Mouse (Mus musculus) midbrain, embryonic 16.5 days (tissue): Measurements from ENCODE around the gene Rplp2. TPM values are rescaled to one million over a fixed set of nuclear protein-coding genes. Genes with fewer than 3 reads are reported as not detected.
"Not testable (repeated sequence)": the region's sequence is repeated elsewhere in the genome, so short reads cannot be mapped to it uniquely, and the experiment has no call there.

ENCODE experiments used
- ATAC-seq: fragments of 200-750 bp; cut with Nextera tagmentation; 2 replicates; pipeline ENCODE4 v1.8.0; 2017; ENCODE audit warnings: moderate TSS enrichment
- H3K27ac ChIP-seq: fragments of 300-500 bp; sonication (generic); 2 replicates; pipeline ENCODE4 v1.5.1; 2014; ENCODE audit warnings: mild to moderate bottlenecking, low read length, mixed read lengths
- H3K27me3 ChIP-seq: fragments of 300-500 bp; sonication (generic); 2 replicates; pipeline ENCODE4 v1.6.1; 2014; ENCODE audit warnings: low read depth, low read length, mixed read lengths; ENCODE audit not compliant: control insufficient read depth, insufficient read depth
- H3K36me3 ChIP-seq: fragments of 300-500 bp; sonication (generic); 2 replicates; pipeline ENCODE4 v1.6.1; 2014; ENCODE audit warnings: mild to moderate bottlenecking, low read length, moderate library complexity, mixed read lengths; ENCODE audit not compliant: control insufficient read depth, insufficient read depth
- H3K4me1 ChIP-seq: fragments of 300-500 bp; sonication (generic); 2 replicates; pipeline ENCODE4 v1.6.1; 2014; ENCODE audit warnings: mild to moderate bottlenecking, low read length, mixed read lengths; ENCODE audit not compliant: control insufficient read depth, insufficient read depth
- H3K4me2 ChIP-seq: fragments of 300-500 bp; sonication (generic); 2 replicates; pipeline ENCODE4 v1.6.1; 2014; ENCODE audit warnings: mild to moderate bottlenecking, low read length, mixed read lengths
- H3K4me3 ChIP-seq: fragments of 300-500 bp; sonication (generic); 2 replicates; pipeline ENCODE4 v1.5.1; 2014; ENCODE audit warnings: low read depth, mild to moderate bottlenecking, low read length, moderate library complexity, mixed read lengths
- H3K9ac ChIP-seq: fragments of 300-500 bp; sonication (generic); 2 replicates; pipeline ENCODE4 v1.6.1; 2014; ENCODE audit warnings: low read depth, low read length, mixed read lengths
- H3K9me3 ChIP-seq: fragments of 300-500 bp; sonication (generic); replicated peaks from 2 replicates; pipeline ENCODE4 v1.6.1; 2014; ENCODE audit warnings: mild to moderate bottlenecking, low read length, mixed read lengths; ENCODE audit not compliant: control insufficient read depth, poor library complexity, severe bottlenecking
- WGBS: fragments of 180-500 bp; shearing (Covaris S2); extraction: QIAGEN DNeasy Blood & Tissue Kit; methylation state at CpG from one replicate; pipeline ENCODE4 v1.1.7; 2014; 5-methylcytosine and 5-hydroxymethylcytosine counted together
- polyA plus RNA-seq: library from polyadenylated mRNA; unstranded; fragments of >200 nt; fragmentation: Nextera tagmentation; extraction: Ambion mirVana; gene quantifications from 2 replicates; pipeline ENCODE4 v1.2.1, GENCODE M21; 2015

Rplp2 gene
- polyA plus RNA-seq: 607 and 649 TPM in 2 replicates

DNA sequence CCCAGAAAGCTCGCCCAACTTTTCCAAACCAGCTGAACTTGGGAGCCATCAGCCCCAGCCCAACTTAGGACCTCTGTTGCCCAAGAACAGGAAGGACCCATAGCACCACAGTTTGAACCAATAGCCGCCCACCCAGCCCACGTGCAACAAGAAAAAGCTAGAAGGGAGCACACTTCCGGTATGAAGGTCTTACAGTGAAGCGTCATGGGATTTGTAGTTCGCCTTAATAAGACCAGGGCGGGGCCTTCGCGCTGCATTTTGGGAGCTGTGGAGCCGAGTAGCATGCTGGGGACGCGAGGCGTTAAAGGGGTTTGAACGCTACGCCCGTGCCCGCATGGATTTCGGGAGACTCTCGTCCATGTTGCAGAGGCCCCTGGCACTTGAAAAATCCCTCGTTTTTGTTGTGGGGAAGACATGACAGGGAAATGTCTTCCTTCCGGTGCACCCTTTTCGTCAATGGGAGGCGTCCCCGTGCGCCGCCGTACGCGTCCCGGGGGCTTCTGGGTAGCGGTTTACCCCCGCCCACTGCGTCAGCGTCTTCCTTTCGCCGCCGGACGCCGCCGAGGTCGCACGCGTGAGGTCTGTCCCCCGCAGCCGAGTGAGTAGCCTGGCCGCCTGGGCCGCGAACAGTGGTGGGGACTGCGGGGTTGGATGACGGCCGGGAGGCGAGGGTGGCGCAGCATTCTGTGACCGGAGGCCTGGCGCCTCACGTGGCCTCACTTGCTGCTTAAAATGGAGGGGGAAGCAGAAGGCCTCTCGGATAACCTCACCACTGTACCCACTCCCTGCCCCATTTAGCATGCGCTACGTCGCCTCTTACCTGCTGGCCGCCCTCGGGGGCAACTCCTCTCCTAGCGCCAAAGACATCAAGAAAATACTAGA is at the start of gene Rplp2:
Rplp2 (plus strand) TSS at position 261 of the 882 bp plus-strand sequence.
- Histone ChIP-seq H3K27ac (peak within 1 kb of the TSS; percentile 97), H3K4me1 (peaks cover 13% of the 10 kb centered on the region), H3K27me3 (no peaks in the 10 kb centered on the region), H3K4me3 (peak within 1 kb of the TSS; percentile 87), H3K9ac (peak within 1 kb of the TSS; percentile 85), H3K9me3 (no peaks in the 10 kb centered on the region), H3K4me2 (peak within 1 kb of the TSS; percentile 68), H3K36me3 (peaks cover 14% of the 10 kb centered on the region; the same call in 1 of the 2 replicates)
- peak; percentile 95 for ATAC-seq
- WGBS: under 1% methylated on average over 63 of the region's 63 CpGs

DNA sequence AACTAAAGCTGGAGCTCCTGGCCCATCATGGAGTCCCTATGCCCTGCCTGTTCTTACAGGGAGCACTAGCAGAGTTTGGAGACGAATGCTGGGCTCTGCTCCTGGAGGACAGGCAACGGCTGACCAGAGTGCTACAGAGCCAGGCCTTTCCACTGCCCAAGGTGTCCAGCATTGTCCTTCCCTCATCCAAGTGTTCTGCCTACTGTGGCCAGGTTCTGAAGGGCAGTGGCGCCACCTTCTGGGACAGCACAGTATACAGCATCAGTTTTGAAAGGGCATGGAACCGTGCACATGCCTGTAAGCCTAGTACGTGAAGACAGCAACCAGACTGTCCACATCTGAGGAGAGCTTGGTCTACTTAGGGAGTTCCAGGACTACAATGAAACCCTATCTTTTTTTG is 43.9 kb upstream of the Rplp2 start:
- Histone ChIP-seq H3K27me3 (no peaks in the 10 kb centered on the region), H3K4me1 (no peaks in the 10 kb centered on the region), H3K36me3 (peaks cover 17% of the 10 kb centered on the region), H3K9me3 (no peaks in the 10 kb centered on the region), H3K27ac (no peak overlapping the region), H3K9ac (0 out of 2 replicates have a peak overlapping the region, but pooled peaks have one; percentile 6), H3K4me2 (no peak overlapping the region), H3K4me3 (no peak overlapping the region)
- no peak for ATAC-seq
- WGBS: 47% methylated on average over 5 of the region's 5 CpGs

DNA sequence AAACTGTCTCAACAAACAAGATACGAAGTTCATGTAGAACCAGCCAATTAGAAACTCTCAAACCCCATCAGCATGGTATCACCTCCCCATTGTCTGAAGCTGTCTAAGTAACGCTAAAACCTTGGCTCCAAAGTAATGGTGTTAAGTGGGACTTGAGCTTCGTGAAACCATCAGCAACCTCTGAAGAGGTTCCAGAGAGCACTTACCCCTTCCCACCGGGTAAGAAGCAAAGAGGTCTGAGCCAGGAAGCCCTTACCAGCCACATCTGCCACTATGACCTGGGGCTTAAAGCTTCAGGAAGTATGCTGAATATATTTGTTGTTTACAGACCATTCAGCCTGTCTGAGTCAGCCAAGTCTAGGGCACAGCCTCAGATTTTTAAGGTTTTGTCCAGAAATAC is 41.7 kb upstream of the Rplp2 start:
- H3K9ac ChIP-seq: no peak overlapping the region
- peaks cover 15% of the 10 kb centered on the region for H3K36me3 ChIP-seq
- H3K27me3 ChIP-seq: no peaks in the 10 kb centered on the region
- no peak for ATAC-seq
- no peaks in the 10 kb centered on the region for H3K9me3 ChIP-seq
- 91% methylated on average over 4 of the region's 4 CpGs for WGBS
- no peak overlapping the region for H3K27ac ChIP-seq
- no peak overlapping the region for H3K4me3 ChIP-seq
- no peak overlapping the region for H3K4me2 ChIP-seq
- no peaks in the 10 kb centered on the region for H3K4me1 ChIP-seq

DNA sequence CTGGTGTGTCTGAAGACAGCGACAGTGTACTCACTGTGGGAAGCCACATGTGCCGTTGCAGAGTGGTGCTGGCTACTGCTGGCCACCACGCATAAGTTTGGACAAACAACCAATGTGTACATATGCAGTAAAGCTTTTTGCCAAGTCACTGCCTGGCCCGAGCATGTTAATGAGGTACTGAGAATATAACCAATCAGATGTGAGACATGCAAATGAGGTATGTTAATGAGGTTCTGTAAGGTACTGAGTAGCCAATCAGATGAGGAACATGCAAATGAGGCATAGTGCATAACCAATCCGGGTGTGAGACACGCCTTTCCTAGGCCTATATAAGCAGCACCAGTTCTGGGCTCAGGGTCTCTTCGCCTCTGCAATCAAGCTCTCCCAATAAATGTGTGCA is 39.5 kb upstream of the Rplp2 start:
- H3K4me1 ChIP-seq, ATAC-seq: not testable (repeated sequence)
- WGBS: 97% methylated on average over 7 of the region's 7 CpGs

DNA sequence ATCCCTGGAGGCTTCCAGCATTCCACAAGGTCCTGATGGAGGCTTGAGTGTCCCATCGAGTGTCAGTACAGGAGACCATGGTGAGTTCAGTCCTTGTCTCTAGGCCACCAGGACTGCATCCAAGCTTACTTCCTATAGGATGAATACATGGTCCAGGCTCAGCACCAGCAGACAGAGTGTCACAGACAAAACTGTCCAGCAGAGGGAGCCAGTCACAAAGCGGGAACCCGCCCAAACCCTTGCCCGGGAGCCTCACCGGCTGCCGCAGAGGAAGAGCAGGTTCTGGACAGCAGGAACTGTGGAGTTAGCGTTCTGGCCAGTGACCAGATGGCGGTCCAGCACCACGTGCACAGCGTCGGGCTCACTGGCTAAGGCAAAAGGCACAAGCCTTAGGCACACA is 38.3 kb upstream of the Rplp2 start:
- peak; percentile 26; the same call in 1 of the 2 replicates for ATAC-seq
- no peaks in the 10 kb centered on the region for H3K9me3 ChIP-seq
- peaks cover 4% of the 10 kb centered on the region; the same call in 1 of the 2 replicates for H3K36me3 ChIP-seq
- H3K27me3 ChIP-seq: no peaks in the 10 kb centered on the region
- WGBS: 6% methylated on average over 11 of the region's 11 CpGs
- H3K4me1 ChIP-seq: peaks cover 6% of the 10 kb centered on the region
- H3K27ac ChIP-seq: no peak overlapping the region
- no peak overlapping the region for H3K4me2 ChIP-seq
- H3K9ac ChIP-seq: no peak overlapping the region; the same call in 1 of the 2 replicates
- H3K4me3 ChIP-seq: no peak overlapping the region

More for the DNA sequence above, 39.5 kb upstream of the Rplp2 start:
- not testable (repeated sequence) for H3K27ac ChIP-seq, H3K9ac ChIP-seq, H3K27me3 ChIP-seq, H3K4me3 ChIP-seq, H3K36me3 ChIP-seq, H3K4me2 ChIP-seq, H3K9me3 ChIP-seq

DNA sequence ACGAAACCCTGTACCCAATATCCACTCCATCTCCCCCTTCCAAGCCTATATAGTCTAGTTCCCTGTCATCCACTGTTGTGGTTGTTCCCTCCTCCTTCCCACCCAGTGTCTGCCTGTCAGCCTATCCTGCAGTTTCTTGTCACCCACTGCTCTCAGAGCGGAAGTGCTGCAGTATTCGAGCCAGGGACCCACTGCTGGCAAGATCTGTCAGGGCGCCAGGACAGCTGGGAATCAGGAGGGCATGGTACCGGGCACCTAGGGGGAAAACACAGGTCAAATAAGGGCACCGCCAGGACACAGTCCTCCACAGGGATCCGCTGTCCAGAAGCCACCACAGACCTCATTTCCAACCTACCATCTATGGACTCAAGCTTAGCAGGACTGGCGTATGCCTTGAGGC is 36.5 kb upstream of the Rplp2 start:
- Histone ChIP-seq H3K36me3 (peaks cover 4% of the 10 kb centered on the region; the same call in 1 of the 2 replicates), H3K27ac (no peak overlapping the region), H3K4me2 (no peak overlapping the region), H3K27me3 (no peaks in the 10 kb centered on the region), H3K4me3 (no peak overlapping the region), H3K9ac (no peak overlapping the region), H3K4me1 (peaks cover 8% of the 10 kb centered on the region), H3K9me3 (no peaks in the 10 kb centered on the region)
- 91% methylated on average over 8 of the region's 8 CpGs for WGBS
- ATAC-seq: no peak

DNA sequence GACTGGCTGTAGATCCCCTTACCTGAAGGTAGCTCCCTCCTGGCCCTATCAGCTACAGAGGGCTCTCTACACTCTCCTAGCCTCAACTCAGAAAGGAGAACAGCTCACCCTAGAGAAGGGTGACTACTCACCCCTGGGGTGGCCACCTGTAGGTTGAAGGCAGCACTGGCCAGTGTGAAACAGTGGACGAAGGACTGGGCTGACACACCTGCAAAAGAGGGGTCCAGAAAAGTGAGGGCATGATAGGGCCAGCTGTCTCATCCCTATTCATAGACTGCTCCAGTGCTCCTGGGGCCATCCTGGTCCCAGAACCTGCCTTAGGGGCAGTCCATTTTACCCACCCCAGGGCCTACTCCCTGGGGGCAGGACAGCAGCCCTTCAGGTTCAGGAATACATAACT is 35.5 kb upstream of the Rplp2 start:
- H3K9ac ChIP-seq: no peak overlapping the region
- H3K27me3 ChIP-seq: no peaks in the 10 kb centered on the region
- no peak for ATAC-seq
- H3K4me3 ChIP-seq: no peak overlapping the region
- no peak overlapping the region for H3K4me2 ChIP-seq
- WGBS: 95% methylated on average over 1 of the region's 1 CpGs
- peaks cover 8% of the 10 kb centered on the region for H3K4me1 ChIP-seq
- H3K9me3 ChIP-seq: no peaks in the 10 kb centered on the region
- H3K36me3 ChIP-seq: peaks cover 4% of the 10 kb centered on the region; the same call in 1 of the 2 replicates
- no peak overlapping the region for H3K27ac ChIP-seq

DNA sequence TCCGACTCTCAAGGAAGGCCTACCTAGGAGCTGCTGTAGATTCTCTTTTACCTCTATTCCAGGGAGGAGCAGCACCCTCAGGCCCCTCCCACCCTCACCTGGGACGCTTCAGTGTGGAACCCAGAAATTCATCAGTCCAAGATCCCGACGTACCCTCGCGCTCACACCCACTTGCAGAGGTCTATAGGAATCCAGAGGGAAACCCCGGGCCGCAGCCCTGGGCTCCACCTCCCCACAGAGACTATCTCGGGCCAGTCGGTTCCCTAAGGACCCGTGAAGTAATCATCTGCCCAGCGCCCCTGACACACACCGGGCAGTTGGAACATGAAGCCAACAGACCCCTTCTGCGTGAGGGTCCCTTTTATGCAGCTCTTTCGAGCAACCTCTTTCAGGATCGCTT is 33.8 kb upstream of the Rplp2 start:
- peak overlapping the region; percentile 65 for H3K4me2 ChIP-seq
- peaks cover 8% of the 10 kb centered on the region for H3K4me1 ChIP-seq
- H3K9me3 ChIP-seq: no peaks in the 10 kb centered on the region
- 3% methylated on average over 16 of the region's 16 CpGs for WGBS
- H3K9ac ChIP-seq: peak overlapping the region; percentile 90
- peak overlapping the region; percentile 69 for H3K4me3 ChIP-seq
- no peaks in the 10 kb centered on the region for H3K27me3 ChIP-seq
- peak overlapping the region; percentile 90 for H3K27ac ChIP-seq
- peak; percentile 40 for ATAC-seq
- H3K36me3 ChIP-seq: 0 out of 2 replicates have a peak, but pooled peaks cover 4% of the 10 kb centered on the region
